Mouse (Mus musculus) myocyte (in vitro differentiated cells): ENCODE results near the gene Ano1.

Experiments used
- MAX ChIP-seq: IDR thresholded peaks from one replicate; pipeline ENCODE4 v1.6.1; 2011; ENCODE audit warnings: low read depth, mild to moderate bottlenecking, control low read depth
- POLR2A ChIP-seq: IDR thresholded peaks from one replicate; pipeline ENCODE4 v1.6.1; 2011; ENCODE audit warnings: low read depth, mild to moderate bottlenecking, control low read depth, moderate library complexity; ENCODE audit not compliant: insufficient read length
- USF1 ChIP-seq: IDR thresholded peaks from one replicate; pipeline ENCODE4 v1.6.1; 2011; ENCODE audit warnings: low read depth, mild to moderate bottlenecking, control low read depth, moderate library complexity

DNA sequence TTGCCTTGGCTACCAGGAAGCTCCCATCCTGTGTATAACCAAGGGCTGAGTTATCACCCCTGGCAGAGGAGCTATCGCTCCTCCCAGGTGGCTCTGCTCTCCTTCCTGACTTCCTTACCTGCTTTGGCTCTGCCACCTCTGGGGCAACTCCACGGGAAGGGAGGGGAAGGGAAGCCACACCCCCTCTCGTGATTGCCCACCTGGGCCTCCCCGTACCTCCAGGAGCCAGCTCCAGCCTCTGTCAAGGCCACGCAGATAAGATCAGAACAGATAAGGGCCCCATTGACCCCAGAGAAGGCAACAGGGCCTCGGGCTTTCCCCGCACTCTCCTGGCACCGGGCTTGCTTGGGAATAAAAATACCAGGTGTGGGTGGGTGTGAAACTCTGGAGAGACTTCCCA is 28.4 kb upstream of the Ano1 start:
- no peak for TF ChIP-seq POLR2A
- TF ChIP-seq MAX = no peak
- no peak for TF ChIP-seq USF1
